Mouse (Mus musculus) cerebellum, adult 2 months (tissue): ENCODE results near the gene Slc35b1.

Experiments
- CTCF ChIP-seq: fragments of 200-500 bp; IDR thresholded peaks from 2 replicates; pipeline ENCODE4 v1.5.1; 2011; ENCODE audit warnings: low read depth, mild to moderate bottlenecking, control low read depth, low read length, moderate library complexity, borderline replicate concordance; ENCODE audit not compliant: insufficient read depth
- POLR2A ChIP-seq: fragments of 200-500 bp; IDR thresholded peaks from 2 replicates; pipeline ENCODE4 v1.6.1; 2011; ENCODE audit warnings: low read length, control low read depth, borderline replicate concordance; ENCODE audit not compliant: insufficient read depth

GRCm38 (mm10) chr11:95368231-95368823 lies 16.2 kb upstream of the Slc35b1 start:
- TF ChIP-seq POLR2A (no peak), CTCF (no peak)
